Mouse (Mus musculus): ENCODE results near the gene Enah.

Enah gene

GRCm38 (mm10) chr1:182019926-182020801 lies at the start of gene Enah:
Enah (minus strand) TSS chr1:182019990.
- peak; percentile 32 to 46 for DNase-seq

GRCm38 (mm10) chr1:182068136-182068535 lies 48.3 kb upstream of the Enah start:
- no peak for DNase-seq

- no peak for DNase-seq
These were observed 47.0 kb upstream of the Enah start for GRCm38 (mm10) chr1:182066527-182067465.

GRCm38 (mm10) chr1:182063716-182064115 lies 43.9 kb upstream of the Enah start:
- no peak for DNase-seq

GRCm38 (mm10) chr1:182062801-182063200 lies 43.0 kb upstream of the Enah start:
- DNase-seq = no peak

- DNase-seq = no peak
These were observed 41.4 kb upstream of the Enah start for GRCm38 (mm10) chr1:182061203-182061602.

GRCm38 (mm10) chr1:182059806-182060205 lies 40.0 kb upstream of the Enah start:
- no peak for DNase-seq

GRCm38 (mm10) chr1:182057998-182058397 lies 38.2 kb upstream of the Enah start:
- no peak for DNase-seq

- no peak for DNase-seq
These were observed 35.3 kb upstream of the Enah start for GRCm38 (mm10) chr1:182055122-182055521.

- DNase-seq = no peak
These were observed 34.9 kb upstream of the Enah start for GRCm38 (mm10) chr1:182054651-182055050.

GRCm38 (mm10) chr1:182052973-182053372 lies 33.2 kb upstream of the Enah start:
- DNase-seq = no peak

- no peak for DNase-seq
These were observed 32.6 kb upstream of the Enah start for GRCm38 (mm10) chr1:182052385-182052784.

- DNase-seq = no peak
These were observed 30.0 kb upstream of the Enah start for GRCm38 (mm10) chr1:182049813-182050212.

- DNase-seq = no peak
These were observed 28.3 kb upstream of the Enah start for GRCm38 (mm10) chr1:182048101-182048500.

GRCm38 (mm10) chr1:182047016-182047690 lies 27.4 kb upstream of the Enah start:
- DNase-seq = no peak

- DNase-seq = no peak
These were observed 25.4 kb upstream of the Enah start for GRCm38 (mm10) chr1:182045208-182045607.

GRCm38 (mm10) chr1:182040538-182040937 lies 20.7 kb upstream of the Enah start:
- no peak for DNase-seq

- no peak for DNase-seq
These were observed 12.0 kb upstream of the Enah start for GRCm38 (mm10) chr1:182031757-182032156.

GRCm38 (mm10) chr1:182031066-182031465 lies 11.3 kb upstream of the Enah start:
- DNase-seq = no peak

- no peak for DNase-seq
These were observed 10.3 kb upstream of the Enah start for GRCm38 (mm10) chr1:182029989-182030649.

GRCm38 (mm10) chr1:182028231-182029210 lies 8.7 kb upstream of the Enah start:
- no peak for DNase-seq
